Mouse (Mus musculus) hindbrain, embryonic 13.5 days (tissue): ENCODE data around the gene Gsdma. TPM values are rescaled to one million over a fixed set of nuclear protein-coding genes. Genes with fewer than 3 reads are reported as not detected.
"Not testable (repeated sequence)": the region's sequence is repeated elsewhere in the genome, so short reads cannot be mapped to it uniquely, and the experiment has no call there.

ENCODE experiments used
- ATAC-seq: fragments of 200-750 bp; cut with Nextera tagmentation; 2 replicates; pipeline ENCODE4 v1.8.0; 2017; ENCODE audit warnings: moderate TSS enrichment; ENCODE audit not compliant: low FRiP score
- H3K27ac ChIP-seq: fragments of 300-500 bp; sonication (generic); 2 replicates; pipeline ENCODE4 v1.5.1; 2015; ENCODE audit warnings: inconsistent platforms, mild to moderate bottlenecking, moderate library complexity
- H3K27me3 ChIP-seq: fragments of 300-500 bp; sonication (generic); 2 replicates; pipeline ENCODE4 v1.6.1; 2015; ENCODE audit warnings: mild to moderate bottlenecking, inconsistent platforms
- H3K36me3 ChIP-seq: fragments of 300-500 bp; sonication (generic); 2 replicates; pipeline ENCODE4 v1.6.1; 2015; ENCODE audit warnings: mild to moderate bottlenecking, inconsistent platforms
- H3K4me1 ChIP-seq: fragments of 300-500 bp; sonication (generic); replicated peaks from 2 replicates; pipeline ENCODE4 v1.6.1; 2015; ENCODE audit warnings: inconsistent platforms
- H3K4me2 ChIP-seq: fragments of 300-500 bp; sonication (generic); 2 replicates; pipeline ENCODE4 v1.6.1; 2015; ENCODE audit warnings: inconsistent platforms, mild to moderate bottlenecking, moderate library complexity
- H3K4me3 ChIP-seq: fragments of 300-500 bp; sonication (generic); 2 replicates; pipeline ENCODE4 v1.5.1; 2015; ENCODE audit warnings: mild to moderate bottlenecking, inconsistent platforms
- H3K9ac ChIP-seq: fragments of 300-500 bp; sonication (generic); 2 replicates; pipeline ENCODE4 v1.6.1; 2015; ENCODE audit warnings: mild to moderate bottlenecking, inconsistent platforms
- H3K9me3 ChIP-seq: fragments of 300-500 bp; sonication (generic); 2 replicates; pipeline ENCODE4 v1.6.1; 2016; ENCODE audit warnings: inconsistent platforms
- WGBS: fragments of 180-500 bp; shearing (Covaris S2); methylation state at CpG from one replicate; pipeline ENCODE4 v1.1.7; 2015; 5-methylcytosine and 5-hydroxymethylcytosine counted together
- polyA plus RNA-seq: library from polyadenylated mRNA; unstranded; fragments of >200 nt; fragmentation: Nextera tagmentation; extraction: Ambion mirVana; gene quantifications from 2 replicates; pipeline ENCODE4 v1.2.1, GENCODE M21; 2015

The Gsdma gene
- 0.05 TPM in 1 of 2 replicates, not detected in the other for polyA plus RNA-seq

DNA sequence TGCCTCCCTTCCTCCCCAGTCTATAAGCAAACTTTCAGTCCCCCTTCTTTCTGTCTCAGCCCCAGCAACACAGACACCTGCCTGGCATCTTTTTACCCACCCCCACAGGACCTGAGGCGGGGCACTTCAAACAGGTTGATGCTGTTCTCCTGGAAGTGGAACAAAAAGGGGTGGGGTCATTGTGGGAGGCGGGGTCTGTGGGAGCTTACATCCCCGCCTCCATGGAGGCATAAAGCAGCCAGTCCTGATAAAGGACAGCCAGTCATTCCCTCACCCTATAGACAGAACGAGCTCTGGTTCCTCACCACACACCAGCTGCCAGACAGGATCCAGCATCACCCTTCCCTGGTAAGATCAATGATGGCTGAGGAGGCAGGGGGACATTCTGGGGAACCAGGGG is at the start of gene Gsdma:
Gsdma (plus strand) TSS at position 261 of the 400 bp plus-strand sequence.
- WGBS = 31% methylated on average over 4 of the region's 4 CpGs
- H3K4me2 ChIP-seq = no peak within 1 kb of the TSS
- ATAC-seq = no peak
- no peak within 1 kb of the TSS for H3K4me3 ChIP-seq
- H3K9me3 ChIP-seq = no peaks in the 10 kb centered on the region
- H3K27ac ChIP-seq = no peak within 1 kb of the TSS
- H3K27me3 ChIP-seq = peaks cover 32% of the 10 kb centered on the region
- H3K4me1 ChIP-seq = 0 out of 2 replicates have a peak, but pooled peaks cover 6% of the 10 kb centered on the region
- no peak within 1 kb of the TSS for H3K9ac ChIP-seq
- no peaks in the 10 kb centered on the region for H3K36me3 ChIP-seq

DNA sequence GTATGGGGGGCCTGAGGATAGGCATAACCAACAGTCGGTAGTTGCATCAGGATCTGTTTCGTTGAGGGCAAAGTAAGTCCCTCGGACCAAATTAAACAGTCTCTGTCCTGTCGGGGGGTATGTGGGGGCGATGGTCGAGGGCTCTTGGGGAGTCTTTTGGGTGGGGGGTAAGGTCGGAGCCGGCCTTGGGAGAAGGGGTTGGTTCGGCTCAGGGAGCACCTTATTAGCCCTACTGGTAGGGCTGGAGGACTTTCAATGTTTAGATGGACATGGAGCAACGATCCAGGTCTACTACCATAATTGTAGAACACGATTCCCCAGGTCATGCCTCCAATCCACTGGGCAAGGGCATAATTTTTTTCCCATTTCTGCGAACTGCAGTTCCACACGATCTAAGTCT is 43.4 kb upstream of the Gsdma start:
- no peaks in the 10 kb centered on the region for H3K4me1 ChIP-seq
- no peak overlapping the region for H3K9ac ChIP-seq
- H3K4me3 ChIP-seq = no peak overlapping the region
- no peaks in the 10 kb centered on the region for H3K9me3 ChIP-seq
- no peak overlapping the region for H3K27ac ChIP-seq
- no peak overlapping the region for H3K4me2 ChIP-seq
- no peaks in the 10 kb centered on the region for H3K36me3 ChIP-seq
- no peak for ATAC-seq
- H3K27me3 ChIP-seq = no peaks in the 10 kb centered on the region
- 94% methylated on average over 13 of the region's 13 CpGs for WGBS

DNA sequence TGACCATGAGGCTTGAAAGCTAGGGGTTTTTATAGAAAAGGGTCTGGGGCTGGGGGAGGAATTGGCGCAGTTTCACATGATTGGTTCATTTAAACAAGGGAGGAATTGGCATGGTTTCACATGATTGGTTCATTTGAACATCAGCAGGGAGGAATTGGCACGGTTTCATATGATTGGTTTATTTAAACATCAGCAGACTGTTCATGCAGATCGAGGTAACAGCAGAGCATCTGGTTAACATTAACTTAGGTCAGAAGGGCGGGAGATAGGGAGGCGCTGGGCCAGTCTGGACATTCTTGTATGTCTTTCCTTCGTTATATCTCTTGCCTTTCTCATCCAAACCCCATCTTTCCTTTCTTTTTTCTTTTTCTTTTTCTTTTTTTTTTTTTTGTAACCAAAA is 40.2 kb upstream of the Gsdma start:
- not testable (repeated sequence) for H3K4me2 ChIP-seq, H3K27ac ChIP-seq, H3K9me3 ChIP-seq, H3K27me3 ChIP-seq, H3K9ac ChIP-seq, H3K4me3 ChIP-seq, H3K36me3 ChIP-seq, H3K4me1 ChIP-seq, ATAC-seq
- whole genome bisulfite sequencing = 79% methylated on average over 6 of the region's 6 CpGs

GRCm38 (mm10) chr11:98624381-98624780 is 39.8 kb upstream of the Gsdma start:
- not testable (repeated sequence) for H3K27ac ChIP-seq, H3K36me3 ChIP-seq, H3K4me1 ChIP-seq, H3K9me3 ChIP-seq, H3K4me2 ChIP-seq, H3K27me3 ChIP-seq, H3K4me3 ChIP-seq, ATAC-seq, H3K9ac ChIP-seq
- 95% methylated on average over 2 of the region's 2 CpGs for WGBS

- no peaks in the 10 kb centered on the region for H3K4me1 ChIP-seq
- H3K9me3 ChIP-seq = no peaks in the 10 kb centered on the region
- no peak within 1 kb of the TSS for H3K4me3 ChIP-seq
- WGBS = 92% methylated on average over 10 of the region's 10 CpGs
- H3K27me3 ChIP-seq = 0 out of 2 replicates have a peak, but pooled peaks cover 3% of the 10 kb centered on the region
- H3K36me3 ChIP-seq = no peaks in the 10 kb centered on the region
- ATAC-seq = no peak
- no peak within 1 kb of the TSS for H3K4me2 ChIP-seq
- no peak within 1 kb of the TSS for H3K9ac ChIP-seq
- H3K27ac ChIP-seq = no peak within 1 kb of the TSS
Observed at GRCm38 (mm10) chr11:98625611-98626410, 38.3 kb upstream of the Gsdma start, which contains the start of the genes Gm12355 and Gsdma3. Gene Gm12355 (minus strand): TSS chr11:98625661. Gene Gsdma3 (plus strand): TSS chr11:98626360.

DNA sequence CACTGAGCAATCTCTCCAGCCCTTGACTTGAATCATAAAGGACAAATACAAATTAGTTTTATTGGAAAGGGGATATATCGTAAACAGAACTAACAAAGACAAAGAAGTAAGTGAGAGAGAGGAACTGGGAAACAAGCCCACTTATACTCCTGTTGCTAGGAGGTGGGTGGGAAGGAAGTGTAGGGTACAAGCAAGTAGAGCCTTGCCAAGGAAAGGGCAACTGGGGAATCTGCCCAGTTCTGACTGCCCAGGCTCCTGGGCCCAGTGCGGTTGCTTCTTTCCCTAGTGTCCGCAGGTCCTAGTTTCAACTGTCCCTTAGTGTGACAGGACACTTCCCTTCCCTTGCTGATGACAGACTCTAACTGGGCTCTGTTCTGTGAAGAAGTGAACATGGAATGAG is 35.4 kb upstream of the Gsdma start:
- ATAC-seq = no peak
- no peak overlapping the region for H3K4me3 ChIP-seq
- no peak overlapping the region for H3K4me2 ChIP-seq
- H3K27ac ChIP-seq = no peak overlapping the region
- no peaks in the 10 kb centered on the region for H3K36me3 ChIP-seq
- WGBS = 88% methylated on average over 3 of the region's 3 CpGs
- H3K9ac ChIP-seq = no peak overlapping the region
- 0 out of 2 replicates have a peak, but pooled peaks cover 3% of the 10 kb centered on the region for H3K27me3 ChIP-seq
- H3K4me1 ChIP-seq = no peaks in the 10 kb centered on the region
- no peaks in the 10 kb centered on the region for H3K9me3 ChIP-seq

DNA sequence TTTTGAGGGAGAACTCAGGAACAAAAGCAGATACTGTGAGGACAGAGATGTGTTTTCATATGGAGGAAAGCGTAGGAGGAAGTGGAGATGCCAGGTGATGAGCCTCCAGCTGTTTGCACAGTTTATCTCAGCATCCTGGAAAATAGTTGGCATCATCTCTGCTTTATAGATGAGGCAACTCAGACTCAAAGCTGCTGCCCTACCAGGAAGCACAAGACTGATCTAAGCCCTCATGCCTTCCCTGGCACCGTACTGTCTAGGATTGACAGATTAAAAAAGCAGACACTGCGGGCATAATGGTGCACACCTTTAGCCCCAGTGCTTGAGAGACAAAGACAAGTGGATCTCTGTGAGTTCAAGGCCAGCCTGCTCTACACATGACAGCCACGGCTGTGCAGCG is 33.5 kb upstream of the Gsdma start:
- 90% methylated on average over 5 of the region's 5 CpGs for WGBS
- no peak for ATAC-seq
- Histone ChIP-seq H3K9me3 (no peaks in the 10 kb centered on the region), H3K4me3 (no peak overlapping the region), H3K9ac (no peak overlapping the region), H3K36me3 (no peaks in the 10 kb centered on the region), H3K27me3 (0 out of 2 replicates have a peak, but pooled peaks cover 3% of the 10 kb centered on the region), H3K4me2 (no peak overlapping the region), H3K27ac (no peak overlapping the region), H3K4me1 (no peaks in the 10 kb centered on the region)

GRCm38 (mm10) chr11:98635312-98635970 is 28.7 kb upstream of the Gsdma start:
- H3K27me3 ChIP-seq, ATAC-seq, H3K9me3 ChIP-seq, H3K4me3 ChIP-seq, H3K27ac ChIP-seq, H3K4me2 ChIP-seq, H3K9ac ChIP-seq, H3K4me1 ChIP-seq, H3K36me3 ChIP-seq: not testable (repeated sequence)
- 39% methylated on average over 10 of the region's 10 CpGs for WGBS

- WGBS = 88% methylated on average over 1 of the region's 1 CpGs
- Histone ChIP-seq H3K4me1 (no peaks in the 10 kb centered on the region), H3K27ac (no peak overlapping the region), H3K9ac (no peak overlapping the region), H3K27me3 (no peaks in the 10 kb centered on the region), H3K9me3 (no peaks in the 10 kb centered on the region), H3K4me2 (no peak overlapping the region), H3K36me3 (no peaks in the 10 kb centered on the region), H3K4me3 (no peak overlapping the region)
- ATAC-seq = no peak
Observed at GRCm38 (mm10) chr11:98637501-98637900, 26.6 kb upstream of the Gsdma start.

DNA sequence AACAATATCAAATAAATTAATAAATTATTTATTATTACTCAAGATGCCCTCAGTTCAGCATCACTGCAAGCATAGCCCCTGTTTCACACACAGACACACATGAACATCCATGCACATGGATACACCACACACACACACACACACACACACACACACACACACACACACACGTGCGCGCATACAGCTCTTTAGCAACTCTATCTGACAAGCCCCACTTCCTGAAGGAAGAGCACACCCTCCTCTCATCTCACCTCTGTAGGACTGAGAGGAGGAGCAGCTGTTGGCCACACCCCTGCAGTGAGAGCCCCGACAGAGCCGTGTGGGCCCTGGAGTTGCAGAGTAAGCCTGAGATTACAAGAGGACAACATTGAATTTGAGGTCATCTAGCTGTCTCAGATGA is 24.1 kb upstream of the Gsdma start:
- WGBS = 69% methylated on average over 5 of the region's 5 CpGs
- H3K27me3 ChIP-seq = no peaks in the 10 kb centered on the region
- H3K4me1 ChIP-seq = no peaks in the 10 kb centered on the region
- no peak overlapping the region for H3K4me3 ChIP-seq
- no peak overlapping the region for H3K27ac ChIP-seq
- H3K4me2 ChIP-seq = no peak overlapping the region
- H3K9ac ChIP-seq = no peak overlapping the region
- ATAC-seq = no peak
- H3K9me3 ChIP-seq = no peaks in the 10 kb centered on the region
- H3K36me3 ChIP-seq = no peaks in the 10 kb centered on the region

- 87% methylated on average over 3 of the region's 3 CpGs for WGBS
- Histone ChIP-seq H3K4me3 (no peak overlapping the region), H3K36me3 (no peaks in the 10 kb centered on the region), H3K9ac (no peak overlapping the region), H3K9me3 (no peaks in the 10 kb centered on the region), H3K27ac (no peak overlapping the region), H3K27me3 (0 out of 2 replicates have a peak, but pooled peaks cover 6% of the 10 kb centered on the region), H3K4me1 (no peaks in the 10 kb centered on the region), H3K4me2 (no peak overlapping the region)
- ATAC-seq = no peak
Observed at GRCm38 (mm10) chr11:98644757-98645156, 19.4 kb upstream of the Gsdma start.

DNA sequence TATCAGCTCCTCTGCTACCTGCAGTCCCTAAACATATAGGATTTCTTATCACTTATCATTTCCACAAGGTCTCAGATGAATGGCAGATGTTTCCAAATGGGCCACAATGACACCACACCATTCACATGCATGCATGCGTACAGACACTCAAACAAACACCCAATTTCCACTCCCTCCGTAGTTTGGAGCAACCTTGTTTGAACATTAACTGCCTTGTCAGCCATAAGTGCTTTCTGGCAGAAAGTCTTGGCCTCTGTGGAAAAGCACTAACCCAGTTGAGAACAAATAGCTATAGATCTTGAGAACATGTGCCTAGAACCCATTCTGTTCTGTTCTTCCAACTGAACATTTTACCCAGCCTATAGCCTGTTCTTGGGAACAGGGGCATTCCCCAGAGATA is 18.2 kb upstream of the Gsdma start:
- ATAC-seq = no peak
- no peaks in the 10 kb centered on the region for H3K4me1 ChIP-seq
- no peak overlapping the region for H3K4me3 ChIP-seq
- no peak overlapping the region for H3K27ac ChIP-seq
- no peak overlapping the region for H3K9ac ChIP-seq
- no peaks in the 10 kb centered on the region for H3K9me3 ChIP-seq
- H3K27me3 ChIP-seq = 0 out of 2 replicates have a peak, but pooled peaks cover 6% of the 10 kb centered on the region
- 82% methylated on average over 2 of the region's 2 CpGs for WGBS
- H3K4me2 ChIP-seq = no peak overlapping the region
- no peaks in the 10 kb centered on the region for H3K36me3 ChIP-seq
